Mouse (Mus musculus) urinary bladder, adult 2 months (tissue): ENCODE data around the gene Ndufa11. TPM values are rescaled to one million over a fixed set of nuclear protein-coding genes. Genes with fewer than 3 reads are reported as not detected.

ENCODE experiments used
- DNase-seq: peaks from one replicate; pipeline ENCODE4 v3.0.0; 2022; ENCODE audit warnings: low spot score
- polyA plus RNA-seq: library from polyadenylated mRNA; depleted of rRNA; stranded (reverse); fragments of >200 nt; gene quantifications from 2 replicates; pipeline ENCODE4 v1.2.3, GENCODE M21; 2012; rRNA removed

Gene Ndufa11
- polyA plus RNA-seq, 1 experiment = 313 TPM

DNA sequence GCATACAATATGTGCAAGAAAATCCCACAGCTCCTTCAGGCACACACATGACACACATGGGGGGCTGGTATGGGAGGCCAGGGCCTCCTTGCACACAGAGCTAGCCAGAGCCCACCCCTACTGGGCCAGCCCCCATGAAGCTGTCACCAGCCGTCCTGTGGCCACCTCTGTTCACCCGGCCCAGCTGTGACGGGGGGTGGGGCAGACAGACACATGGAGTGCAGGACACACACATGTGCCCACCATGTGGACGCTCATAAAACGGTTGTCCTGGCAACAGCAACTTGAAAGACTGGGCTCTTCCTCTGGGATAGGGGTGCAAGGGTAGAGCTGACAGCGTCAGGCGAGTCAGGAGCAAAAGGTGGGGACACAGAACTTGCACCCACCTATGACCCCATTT is 41.7 kb downstream of the Ndufa11 start:
- DNase-seq = no peak

DNA sequence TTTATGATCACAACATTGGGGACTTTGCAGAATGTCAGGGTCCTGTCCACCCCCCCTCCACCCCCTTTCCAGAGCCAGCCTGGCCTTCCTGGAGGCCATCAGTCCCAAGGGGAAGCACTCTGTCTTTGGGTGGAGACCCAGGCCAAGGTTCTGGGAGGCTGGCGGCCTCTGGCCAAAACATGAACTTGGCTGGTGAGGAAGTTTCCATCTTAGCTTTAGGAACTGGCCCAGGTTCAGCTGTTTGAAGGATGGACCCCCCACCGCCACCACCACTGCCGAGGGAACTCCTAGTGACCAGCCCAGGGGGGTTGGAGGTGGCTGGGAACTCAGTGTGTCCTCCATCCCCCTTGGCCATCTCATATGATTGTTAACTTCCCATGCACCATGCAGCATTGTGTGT is 43.5 kb downstream of the Ndufa11 start:
- DNase-seq = no peak

DNA sequence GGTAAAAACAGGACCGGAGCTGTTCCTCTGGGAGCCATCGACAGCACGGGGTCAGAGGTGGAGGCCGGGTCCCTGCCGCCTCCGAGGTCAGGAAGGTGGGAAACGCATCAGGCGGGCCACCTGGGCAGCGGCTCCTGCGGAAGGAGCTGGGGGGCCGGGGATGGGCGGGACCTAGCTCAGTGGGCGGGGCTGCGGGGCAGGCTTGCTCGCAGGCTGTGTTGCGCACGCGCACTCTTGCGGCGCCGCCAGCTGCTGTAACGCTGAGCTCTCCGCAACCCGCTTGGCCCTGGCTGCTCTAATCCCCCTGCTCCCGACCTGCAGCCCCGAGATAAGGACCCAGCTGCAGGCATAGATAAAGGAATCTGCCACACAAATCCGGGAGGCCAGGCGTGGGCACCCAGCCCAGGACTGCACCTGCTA is 44.4 kb downstream of the Ndufa11 start:
- DNase-seq = peak; percentile 76

DNA sequence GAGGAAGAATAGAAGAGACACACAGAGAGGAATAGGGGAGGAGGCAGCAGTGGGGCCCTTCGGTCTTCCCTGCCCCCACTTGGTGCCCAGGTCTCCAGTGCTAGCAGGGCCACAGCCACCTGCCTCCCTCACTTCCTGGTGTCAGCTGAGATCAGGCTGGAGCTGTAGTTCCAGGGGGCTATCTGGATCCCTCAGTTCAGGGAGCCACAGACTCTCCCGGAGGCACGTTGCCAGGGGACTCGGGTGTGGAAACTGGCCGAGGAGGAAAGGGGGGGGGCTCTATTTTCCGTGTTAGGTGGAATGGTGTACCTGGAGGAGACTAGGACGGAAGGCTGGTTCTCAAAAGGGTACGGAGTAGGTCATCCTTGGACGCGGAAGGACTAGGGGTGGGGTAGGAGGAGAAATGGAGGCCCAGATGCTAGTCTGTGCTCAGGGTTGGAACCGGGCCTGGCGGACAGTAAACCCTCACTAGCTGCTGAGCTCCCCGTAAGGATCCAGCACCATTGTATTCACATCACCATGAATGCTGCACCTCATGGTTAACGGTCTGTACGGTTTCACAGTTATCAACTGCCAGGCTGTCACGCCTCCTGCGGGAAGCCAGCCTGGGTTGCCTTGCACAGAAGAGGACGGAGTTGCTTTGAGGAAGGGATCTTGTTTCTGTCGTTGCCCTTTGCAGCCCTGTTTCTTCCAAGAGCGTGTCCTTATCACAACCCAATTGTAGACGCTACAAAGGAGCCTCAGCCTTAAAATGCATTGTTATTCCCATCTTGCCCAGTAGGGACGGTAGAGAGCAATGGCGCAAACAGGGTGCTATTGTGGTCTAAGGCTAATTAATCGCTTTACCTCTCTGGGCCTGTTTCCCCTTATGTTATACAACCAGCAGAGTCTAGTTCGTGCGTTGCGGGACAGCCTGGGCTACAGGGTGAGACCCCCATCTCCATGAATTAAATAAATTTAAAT is 45.5 kb downstream of the Ndufa11 start:
- no peak for DNase-seq

DNA sequence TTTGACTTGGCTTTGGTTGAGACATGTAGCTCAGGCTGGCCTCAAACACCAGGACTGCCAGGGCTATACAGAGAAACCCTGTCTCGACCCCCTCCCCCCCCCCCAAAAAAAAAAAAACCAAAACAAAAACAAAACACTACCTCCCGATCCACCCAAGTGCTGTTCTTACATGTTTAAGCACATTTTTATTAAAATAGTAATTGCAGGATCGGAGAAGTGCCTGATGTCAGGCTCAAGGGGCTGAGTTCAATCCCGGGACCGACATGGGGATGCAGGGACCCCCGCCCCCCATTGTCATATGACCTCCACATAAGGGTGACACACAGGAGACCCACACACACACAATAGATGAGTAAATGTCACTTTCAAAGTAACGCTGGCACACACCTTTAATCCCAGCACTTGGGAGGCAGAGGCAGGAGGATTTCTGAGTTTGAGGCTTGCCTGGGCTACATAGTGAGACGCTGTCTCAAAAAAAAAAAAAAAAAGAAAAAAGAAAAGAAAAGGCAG is 46.2 kb downstream of the Ndufa11 start:
- DNase-seq = no peak

DNA sequence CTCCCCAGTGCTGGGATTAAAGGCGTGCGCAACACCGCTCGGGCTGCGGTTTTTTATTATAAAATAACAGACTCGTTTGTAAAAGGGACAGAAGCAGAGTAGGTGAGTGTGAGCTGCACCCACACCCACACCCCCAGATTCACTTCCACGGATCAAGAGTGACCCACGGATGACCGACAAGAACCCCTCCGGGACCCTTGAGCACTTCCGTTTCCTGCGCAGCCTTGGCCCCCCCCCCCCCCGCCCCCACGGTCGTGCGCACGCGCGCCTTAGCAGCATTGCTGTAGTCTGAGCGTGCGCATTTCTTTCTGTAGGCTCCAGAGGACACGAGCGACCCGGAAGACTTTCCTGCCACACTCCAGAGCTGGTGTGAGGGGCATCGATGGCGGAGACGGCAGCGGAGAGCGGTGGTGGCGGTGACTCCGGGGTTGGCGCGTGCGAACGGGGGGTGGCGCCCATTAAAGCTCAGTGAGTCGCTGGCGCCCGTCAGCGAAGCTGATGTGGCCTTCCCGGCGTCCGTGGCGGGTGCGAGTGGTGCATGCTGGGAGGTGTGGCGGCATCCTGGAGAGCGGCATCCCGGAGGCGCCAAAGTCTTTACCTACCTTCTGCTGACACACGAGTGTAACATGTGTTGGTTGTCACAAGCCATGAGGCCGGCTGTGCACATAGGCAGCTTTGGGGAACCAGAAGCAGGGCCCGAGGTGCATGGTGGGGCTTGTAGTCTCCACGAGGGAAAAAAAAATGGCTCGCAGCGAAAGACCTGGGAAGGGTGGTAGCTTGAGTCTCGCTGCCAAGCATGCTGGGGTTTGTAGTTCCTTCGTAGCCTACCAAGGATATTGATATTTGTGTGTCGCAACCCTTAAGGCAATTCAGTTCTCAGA is 47.1 kb downstream of the Ndufa11 start, which contains the start of gene Dus3l:
TSS of gene Dus3l (plus strand) at position 284 of the 881 bp plus-strand sequence.
- peak; percentile 95 for DNase-seq

DNA sequence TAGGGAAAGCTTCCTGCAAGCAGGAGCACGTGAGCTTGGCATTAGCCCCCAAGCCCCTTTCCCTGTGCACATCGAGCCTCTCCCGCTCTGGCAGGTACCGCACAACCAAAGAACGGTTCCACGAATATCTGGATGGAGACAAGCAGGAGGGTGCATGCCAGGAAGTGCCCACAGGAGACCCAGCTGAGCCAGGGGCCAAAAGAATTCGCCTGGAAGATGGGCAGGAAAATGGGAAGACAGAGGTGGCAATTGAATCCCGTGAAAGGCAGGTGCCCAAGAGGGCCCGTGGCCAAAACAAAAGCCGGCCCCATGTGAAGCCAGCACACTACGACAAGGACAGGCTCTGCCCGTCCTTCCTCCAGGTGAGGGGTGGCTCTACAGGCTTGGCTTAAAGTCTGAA is 47.9 kb downstream of the Ndufa11 start:
- DNase-seq = no peak

DNA sequence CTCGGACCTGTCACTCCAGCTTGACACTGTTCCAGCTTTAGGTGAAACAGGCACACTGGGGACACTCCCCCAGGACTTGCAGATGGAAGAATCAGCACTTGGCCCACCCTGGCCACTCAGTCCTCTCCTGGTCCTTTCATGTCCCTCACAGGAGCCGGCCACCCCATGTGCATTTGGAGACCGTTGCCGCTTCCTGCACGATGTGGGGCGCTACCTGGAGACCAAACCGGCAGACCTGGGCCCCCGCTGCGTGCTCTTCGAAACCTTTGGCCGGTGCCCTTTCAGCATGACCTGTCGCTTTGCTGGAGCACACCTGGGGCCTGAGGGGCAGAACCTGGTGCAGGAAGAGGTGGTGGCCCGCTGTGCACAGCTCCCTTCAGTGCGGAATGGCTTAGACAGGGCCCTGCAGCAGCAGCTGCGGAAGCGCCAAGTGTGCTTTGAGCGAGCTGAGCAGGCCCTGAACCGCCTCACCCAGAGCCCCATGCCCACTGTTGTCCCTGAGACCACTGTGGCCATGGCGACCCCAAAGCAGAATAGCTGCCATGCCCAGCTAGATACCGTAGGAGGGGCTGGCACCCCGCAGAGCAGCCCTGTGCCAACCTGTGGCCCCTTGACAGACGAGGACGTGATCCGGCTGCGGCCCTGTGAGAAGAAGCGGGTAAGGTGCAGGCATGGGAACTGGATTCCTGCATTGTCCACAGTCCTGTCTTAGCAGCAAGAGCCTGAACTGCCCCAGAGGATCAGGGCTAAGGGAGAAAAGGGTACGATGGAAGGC is 49.3 kb downstream of the Ndufa11 start:
- DNase-seq = no peak

DNA sequence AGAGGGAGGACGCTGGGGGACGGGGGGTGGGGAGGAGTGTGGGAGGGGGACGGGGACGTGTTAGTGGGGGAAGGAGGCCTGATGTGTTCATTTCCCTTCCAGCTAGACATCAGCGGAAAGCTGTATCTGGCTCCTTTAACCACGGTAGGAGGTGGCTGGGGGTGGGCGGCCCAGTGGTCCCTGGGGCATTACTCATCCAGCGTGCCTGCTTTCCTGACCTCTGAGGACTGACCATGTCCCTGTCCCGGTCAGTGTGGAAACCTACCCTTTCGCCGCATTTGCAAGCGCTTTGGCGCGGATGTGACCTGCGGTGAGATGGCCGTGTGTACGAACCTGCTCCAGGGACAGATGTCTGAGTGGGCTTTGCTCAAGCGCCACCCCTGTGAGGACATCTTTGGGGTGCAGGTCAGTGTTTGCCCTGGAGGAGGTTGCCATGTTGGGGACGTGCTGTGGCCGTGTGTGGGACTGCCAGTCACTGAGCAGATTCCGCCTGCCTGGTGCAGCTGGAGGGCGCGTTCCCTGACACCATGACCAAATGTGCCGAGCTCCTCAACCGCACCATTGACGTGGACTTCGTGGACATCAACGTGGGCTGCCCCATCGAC is 50.1 kb downstream of the Ndufa11 start:
- DNase-seq = no peak

DNA sequence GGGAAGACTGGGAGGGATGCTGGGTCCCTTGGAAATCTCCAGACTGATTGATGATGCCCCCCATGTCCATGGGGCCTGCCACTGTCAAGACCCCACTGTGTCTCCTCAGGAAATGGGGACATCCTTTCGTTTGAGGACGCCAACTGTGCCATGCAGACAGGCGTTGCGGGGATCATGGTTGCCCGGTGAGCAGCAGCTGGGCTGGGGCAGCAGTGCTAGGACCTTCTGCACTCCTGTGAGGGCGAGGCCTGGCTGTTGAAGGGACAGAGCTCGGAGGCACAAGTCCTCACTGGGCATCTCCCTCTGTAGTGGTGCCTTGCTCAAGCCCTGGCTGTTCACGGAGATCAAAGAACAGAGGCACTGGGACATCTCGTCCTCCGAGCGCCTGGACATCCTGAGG is 51.4 kb downstream of the Ndufa11 start:
- no peak for DNase-seq

DNA sequence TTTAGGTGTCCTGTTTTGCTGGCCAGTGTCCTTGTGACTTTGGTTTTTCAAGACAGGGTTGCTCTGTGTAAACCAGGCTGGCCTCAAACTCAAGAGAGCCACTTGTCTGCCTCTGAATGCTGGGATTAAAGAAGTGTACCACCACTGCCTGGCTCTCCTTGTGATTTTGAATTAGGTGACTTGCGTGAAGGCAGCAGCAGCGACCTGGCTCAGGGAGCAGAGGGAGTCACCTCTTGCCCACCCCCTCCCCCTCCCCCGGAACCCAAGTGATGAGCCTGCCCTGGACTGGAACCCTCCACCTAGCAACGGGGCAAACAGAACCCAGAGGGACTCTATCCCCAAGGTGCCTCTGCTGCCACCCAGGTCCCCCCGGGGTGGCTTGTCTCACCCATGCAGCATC is 52.4 kb downstream of the Ndufa11 start, which contains the start of gene Prr22:
TSS of gene Prr22 (plus strand) at position 301 of the 400 bp plus-strand sequence.
- no peak for DNase-seq

Other genes starting within 250 kb of the Ndufa11 start
- gene Ptprs, start 241.3 kb upstream of the Ndufa11 start, polyA plus RNA-seq = 313 and 341 TPM in 2 replicates
- gene Znrf4, start 205.3 kb upstream of the Ndufa11 start, polyA plus RNA-seq = not detected in 2 replicates
- gene Gm20219, start 163.4 kb upstream of the Ndufa11 start, polyA plus RNA-seq = 15.6 and 22.1 TPM in 2 replicates
- 38.5 and 80.7 TPM in 2 replicates for gene Safb2, start 133.2 kb upstream of the Ndufa11 start, polyA plus RNA-seq
- 47.8 and 65.8 TPM in 2 replicates for gene Safb, start 132.9 kb upstream of the Ndufa11 start, polyA plus RNA-seq
- 169 and 183 TPM in 2 replicates for gene 2410015M20Rik, start 108.0 kb upstream of the Ndufa11 start, polyA plus RNA-seq
- 2,531 and 2,588 TPM in 2 replicates for gene Rpl36, start 104.4 kb upstream of the Ndufa11 start, polyA plus RNA-seq
- gene Lonp1, start 90.9 kb upstream of the Ndufa11 start, polyA plus RNA-seq = 61.4 and 64.6 TPM in 2 replicates
- gene Catsperd, start 89.6 kb upstream of the Ndufa11 start, polyA plus RNA-seq = 19.1 and 25.7 TPM in 2 replicates
- 72.5 and 77.3 TPM in 2 replicates for gene Ranbp3, start 44.5 kb upstream of the Ndufa11 start, polyA plus RNA-seq
- 18.2 and 26.4 TPM in 2 replicates for gene Vmac, start 255 bp downstream of the Ndufa11 start, polyA plus RNA-seq
- gene Nrtn, start 39.8 kb downstream of the Ndufa11 start, polyA plus RNA-seq = 22.8 and 28.7 TPM in 2 replicates
- gene Dus3l, start 47.0 kb downstream of the Ndufa11 start, polyA plus RNA-seq = 50.0 and 61.3 TPM in 2 replicates
- 1.1 and 1.5 TPM in 2 replicates for gene Prr22, start 52.5 kb downstream of the Ndufa11 start, polyA plus RNA-seq
- gene Rfx2, start 113.2 kb downstream of the Ndufa11 start, polyA plus RNA-seq = 6.6 and 9.4 TPM in 2 replicates
- 0.03 TPM in 1 of 2 replicates, not detected in the other for gene Acsbg2, start 156.7 kb downstream of the Ndufa11 start, polyA plus RNA-seq
- gene 1700061G19Rik, start 157.7 kb downstream of the Ndufa11 start, polyA plus RNA-seq = 2.9 and 3.1 TPM in 2 replicates
- gene Mllt1, start 217.6 kb downstream of the Ndufa11 start, polyA plus RNA-seq = 33.8 and 34.5 TPM in 2 replicates